ENCODE assay signal across 21 mouse cellular contexts in genomic region chr9:120699781-120700180, GRCm38 (mm10).
DNase-seq lines count a peak whose midpoint lies in the region; ATAC-seq and TF ChIP-seq lines count a peak whose summit lies in the region.
"Had no signal": no experiment of that assay in that cellular context is flagged by ENCODE, and none has a peak within 500 bp of the region (broad histone marks: within the 10 kb centered on the region; RNA-seq: fewer than 3 reads in every experiment).

No protein-coding gene starts in this region.

- no peak for ATAC-seq in limb, embryonic 13.5 days (ENCODE audit: low FRiP score, low read depth)
- peak; percentile 88 for ATAC-seq in lung, embryonic 16.5 days (ENCODE audit: low read depth)
- ATAC-seq in stomach, postnatal 0 days (ENCODE audit: low FRiP score, low TSS enrichment), result no peak
- ATAC-seq: forebrain, embryonic 15.5 days had no signal

- no peak overlapping the region for H3K4me2 ChIP-seq in limb, embryonic 13.5 days (replicated peaks)
- no peak overlapping the region for H3K4me2 ChIP-seq in lung, embryonic 16.5 days (ENCODE audit: low read depth, low read length)
- H3K4me2 ChIP-seq in stomach, postnatal 0 days (replicated peaks; ENCODE audit: low read depth), result no peak overlapping the region
- H3K4me2 ChIP-seq: embryonic facial prominence, embryonic 15.5 days; forebrain, embryonic 15.5 days; heart, embryonic 11.5 days; heart, embryonic 15.5 days; hindbrain, embryonic 13.5 days had no signal

- TF ChIP-seq EP300 in stomach, postnatal 0 days (optimal IDR thresholded peaks at IDR 0.05), result no peak

- no peak overlapping the region for H3K9ac ChIP-seq in limb, embryonic 13.5 days
- no peak overlapping the region for H3K9ac ChIP-seq in lung, embryonic 16.5 days (ENCODE audit: low read length)
- no peak overlapping the region for H3K9ac ChIP-seq in stomach, postnatal 0 days (ENCODE audit: low read length)
- H3K9ac ChIP-seq: embryonic facial prominence, embryonic 15.5 days; forebrain, embryonic 15.5 days; heart, embryonic 15.5 days; hindbrain, embryonic 13.5 days had no signal

- no peaks in the 10 kb centered on the region for H3K36me3 ChIP-seq in limb, embryonic 13.5 days
- H3K36me3 ChIP-seq in limb, embryonic 10.5 days, result no peaks in the 10 kb centered on the region
- no peaks in the 10 kb centered on the region for H3K36me3 ChIP-seq in lung, embryonic 16.5 days (ENCODE audit: control insufficient read depth, insufficient read depth, low read length)
- no peaks in the 10 kb centered on the region for H3K36me3 ChIP-seq in stomach, postnatal 0 days (ENCODE audit: control insufficient read depth, insufficient read depth, low read length)
- H3K36me3 ChIP-seq: embryonic facial prominence, embryonic 15.5 days; forebrain, embryonic 10.5 days; forebrain, embryonic 15.5 days; heart, embryonic 15.5 days; hindbrain, embryonic 13.5 days had no signal

- TF ChIP-seq CTCF in stomach, postnatal 0 days (IDR thresholded peaks at IDR 0.05; ENCODE audit: low read depth), result no peak

- DNase-seq in limb, embryonic 10.5 days (ENCODE audit: low spot score), result no peak
- DNase-seq in lung, postnatal 25 days (ENCODE audit: low spot score), result peak; percentile 45
- no peak for DNase-seq in layer of hippocampus, adult 18-20 months (ENCODE audit: low spot score in 2 of 2)
- DNase-seq in stomach, postnatal 0 days (ENCODE audit: low spot score), result no peak
- DNase-seq in layer of hippocampus, postnatal 14 days (ENCODE audit: low spot score in 2 of 2), result no peak
- DNase-seq: adrenal gland, postnatal 10 days; cerebellum, adult 11-12 months; cerebellum, adult 9-11 months; embryo, embryonic 11 days; gastrocnemius, postnatal 10 days; heart, adult 2 months; heart, postnatal 14 days had no signal

- H3K4me3 ChIP-seq in limb, embryonic 13.5 days, result no peak overlapping the region
- H3K4me3 ChIP-seq in limb, embryonic 10.5 days, result no peak overlapping the region
- no peak overlapping the region for H3K4me3 ChIP-seq in lung, embryonic 16.5 days (ENCODE audit: low read length)
- H3K4me3 ChIP-seq in stomach, postnatal 0 days (ENCODE audit: low read depth, low read length), result no peak overlapping the region
- H3K4me3 ChIP-seq: embryonic facial prominence, embryonic 15.5 days; erythroblast, embryonic 14.5 days; forebrain, embryonic 10.5 days; forebrain, embryonic 15.5 days; heart, adult 2 months; heart, embryonic 15.5 days; hindbrain, embryonic 13.5 days had no signal

- H3K9me3 ChIP-seq in limb, embryonic 13.5 days, result no peaks in the 10 kb centered on the region
- no peaks in the 10 kb centered on the region for H3K9me3 ChIP-seq in limb, embryonic 10.5 days (replicated peaks)
- H3K9me3 ChIP-seq in lung, embryonic 16.5 days (ENCODE audit: control insufficient read depth, low read length), result no peaks in the 10 kb centered on the region
- no peaks in the 10 kb centered on the region for H3K9me3 ChIP-seq in stomach, postnatal 0 days (ENCODE audit: control insufficient read depth, low read length)
- H3K9me3 ChIP-seq: forebrain, embryonic 10.5 days; forebrain, embryonic 15.5 days; heart, embryonic 15.5 days; hindbrain, embryonic 13.5 days had no signal

- 81% methylated on average over 5 of the region's 5 CpGs for WGBS in limb, embryonic 13.5 days
- WGBS in limb, embryonic 10.5 days, result 93% methylated on average over 5 of the region's 5 CpGs
- WGBS in lung, embryonic 16.5 days, result 58% methylated on average over 5 of the region's 5 CpGs
- 77% methylated on average over 5 of the region's 5 CpGs for WGBS in stomach, postnatal 0 days

- H3K4me1 ChIP-seq in limb, embryonic 13.5 days, result peaks cover 19% of the 10 kb centered on the region
- peaks cover 17% of the 10 kb centered on the region for H3K4me1 ChIP-seq in limb, embryonic 10.5 days
- peaks cover 16% of the 10 kb centered on the region for H3K4me1 ChIP-seq in lung, embryonic 16.5 days (replicated peaks; ENCODE audit: control insufficient read depth, insufficient read depth, low read length)
- H3K4me1 ChIP-seq in stomach, postnatal 0 days (replicated peaks; ENCODE audit: control insufficient read depth, insufficient read depth), result no peaks in the 10 kb centered on the region
- H3K4me1 ChIP-seq: heart, embryonic 15.5 days had no signal

- H3K27ac ChIP-seq in limb, embryonic 13.5 days, result peak overlapping the region; percentile 15; the same call in 1 of the 2 replicates
- no peak overlapping the region for H3K27ac ChIP-seq in limb, embryonic 10.5 days
- no peak overlapping the region for H3K27ac ChIP-seq in lung, embryonic 16.5 days (ENCODE audit: low read length)
- no peak overlapping the region for H3K27ac ChIP-seq in stomach, postnatal 0 days (replicated peaks)
- H3K27ac ChIP-seq: embryonic facial prominence, embryonic 15.5 days; forebrain, embryonic 10.5 days; forebrain, embryonic 15.5 days; heart, adult 2 months; heart, embryonic 15.5 days; hindbrain, embryonic 13.5 days had no signal

- no peaks in the 10 kb centered on the region for H3K27me3 ChIP-seq in limb, embryonic 13.5 days
- H3K27me3 ChIP-seq in limb, embryonic 10.5 days (ENCODE audit: low read depth, poor library complexity, severe bottlenecking), result no peaks in the 10 kb centered on the region
- H3K27me3 ChIP-seq in lung, embryonic 16.5 days (ENCODE audit: control insufficient read depth, insufficient read depth, low read depth, low read length), result no peaks in the 10 kb centered on the region
- no peaks in the 10 kb centered on the region for H3K27me3 ChIP-seq in stomach, postnatal 0 days (ENCODE audit: control insufficient read depth, insufficient read depth, low read length)
- H3K27me3 ChIP-seq: embryonic facial prominence, embryonic 15.5 days; forebrain, embryonic 15.5 days; heart, embryonic 15.5 days had no signal
